Mouse (Mus musculus) embryonic facial prominence, embryonic 10.5 days (tissue): Measurements from ENCODE around the gene Icam2. TPM values are rescaled to one million over a fixed set of nuclear protein-coding genes. Genes with fewer than 3 reads are reported as not detected.

Experiments
- DNase-seq: peaks from one replicate; pipeline ENCODE4 v3.0.0-alpha.2; 2017; ENCODE audit warnings: low spot score
- H3K27ac ChIP-seq: fragments of 300-500 bp; sonication (generic); replicated peaks from 2 replicates; pipeline ENCODE4 v1.5.1; 2016; ENCODE audit warnings: mild to moderate bottlenecking
- H3K27me3 ChIP-seq: fragments of 300-500 bp; sonication (generic); replicated peaks from 2 replicates; pipeline ENCODE4 v1.6.1; 2016; ENCODE audit warnings: low read depth, mild to moderate bottlenecking; ENCODE audit not compliant: poor library complexity, severe bottlenecking
- H3K36me3 ChIP-seq: fragments of 300-500 bp; sonication (generic); replicated peaks from 2 replicates; pipeline ENCODE4 v1.6.1; 2016; ENCODE audit warnings: mild to moderate bottlenecking, moderate library complexity
- H3K4me1 ChIP-seq: fragments of 300-500 bp; sonication (generic); 2 replicates; pipeline ENCODE4 v1.6.1; 2016
- H3K4me3 ChIP-seq: fragments of 300-500 bp; sonication (generic); 2 replicates; pipeline ENCODE4 v1.5.1; 2016; ENCODE audit warnings: mild to moderate bottlenecking, moderate library complexity
- H3K9me3 ChIP-seq: fragments of 300-500 bp; sonication (generic); 2 replicates; pipeline ENCODE4 v1.6.1; 2016; ENCODE audit warnings: mild to moderate bottlenecking
- WGBS: fragments of 180-500 bp; shearing (Covaris S2); methylation state at CpG from one replicate; pipeline ENCODE4 v1.1.7; 2016; 5-methylcytosine and 5-hydroxymethylcytosine counted together
- polyA plus RNA-seq: library from polyadenylated mRNA; unstranded; fragments of >200 nt; fragmentation: Nextera tagmentation; extraction: Ambion mirVana; gene quantifications from 2 replicates; pipeline ENCODE4 v1.2.1, GENCODE M21; 2016

Gene Icam2
- polyA plus RNA-seq, result 16.9 and 20.6 TPM in 2 replicates

GRCm38 (mm10) chr11:106387791-106388216, at the start of gene Icam2:
Gene Icam2, minus strand, starts transcription at chr11:106388075.
- Histone ChIP-seq H3K4me1 (peaks cover 18% of the 10 kb centered on the region), H3K27me3 (no peaks in the 10 kb centered on the region), H3K36me3 (no peaks in the 10 kb centered on the region)

GRCm38 (mm10) chr11:106437543-106437942, 49.7 kb upstream of the Icam2 start:
- WGBS, result 92% methylated on average over 2 of the region's 2 CpGs
- Histone ChIP-seq H3K9me3 (no peaks in the 10 kb centered on the region), H3K27me3 (no peaks in the 10 kb centered on the region), H3K4me3 (no peak overlapping the region), H3K36me3 (no peaks in the 10 kb centered on the region), H3K27ac (no peak overlapping the region), H3K4me1 (peaks cover 6% of the 10 kb centered on the region)
- no peak for DNase-seq

More at GRCm38 (mm10) chr11:106387791-106388216, at the start of gene Icam2:
- no peak within 1 kb of the TSS for H3K27ac ChIP-seq
- no peak for DNase-seq
- H3K9me3 ChIP-seq, result no peaks in the 10 kb centered on the region
- H3K4me3 ChIP-seq, result no peak within 1 kb of the TSS
- 81% methylated on average over 6 of the region's 6 CpGs for WGBS

- Histone ChIP-seq H3K9me3 (no peaks in the 10 kb centered on the region), H3K27me3 (no peaks in the 10 kb centered on the region), H3K4me3 (no peak overlapping the region), H3K36me3 (no peaks in the 10 kb centered on the region), H3K4me1 (peaks cover 6% of the 10 kb centered on the region), H3K27ac (no peak overlapping the region)
- no peak for DNase-seq
- WGBS, result 83% methylated on average over 5 of the region's 5 CpGs
These were observed 49.2 kb upstream of the Icam2 start for GRCm38 (mm10) chr11:106437039-106437438.

GRCm38 (mm10) chr11:106430392-106430791, 42.5 kb upstream of the Icam2 start:
- Histone ChIP-seq H3K4me1 (no peaks in the 10 kb centered on the region), H3K27ac (no peak overlapping the region), H3K9me3 (no peaks in the 10 kb centered on the region), H3K27me3 (no peaks in the 10 kb centered on the region), H3K36me3 (peaks cover under 1% of the 10 kb centered on the region; the same call in 1 of the 2 replicates), H3K4me3 (no peak overlapping the region)
- 89% methylated on average over 5 of the region's 5 CpGs for WGBS
- DNase-seq, result no peak

GRCm38 (mm10) chr11:106429689-106430088, 41.8 kb upstream of the Icam2 start:
- Histone ChIP-seq H3K36me3 (peaks cover 4% of the 10 kb centered on the region; the same call in 1 of the 2 replicates), H3K27ac (no peak overlapping the region), H3K4me3 (no peak overlapping the region), H3K9me3 (no peaks in the 10 kb centered on the region), H3K4me1 (no peaks in the 10 kb centered on the region), H3K27me3 (no peaks in the 10 kb centered on the region)
- no peak for DNase-seq
- WGBS, result 83% methylated on average over 4 of the region's 4 CpGs

- H3K4me3 ChIP-seq, result no peak overlapping the region
- no peaks in the 10 kb centered on the region for H3K9me3 ChIP-seq
- WGBS, result 91% methylated on average over 2 of the region's 2 CpGs
- H3K4me1 ChIP-seq, result no peaks in the 10 kb centered on the region
- H3K27ac ChIP-seq, result no peak overlapping the region
- peaks cover 4% of the 10 kb centered on the region; the same call in 1 of the 2 replicates for H3K36me3 ChIP-seq
- H3K27me3 ChIP-seq, result no peaks in the 10 kb centered on the region
- no peak for DNase-seq
These were observed 40.7 kb upstream of the Icam2 start for GRCm38 (mm10) chr11:106428556-106428955.

GRCm38 (mm10) chr11:106428106-106428505, 40.2 kb upstream of the Icam2 start:
- Histone ChIP-seq H3K36me3 (peaks cover 9% of the 10 kb centered on the region), H3K27ac (no peak overlapping the region), H3K27me3 (no peaks in the 10 kb centered on the region), H3K9me3 (no peaks in the 10 kb centered on the region), H3K4me1 (no peaks in the 10 kb centered on the region), H3K4me3 (no peak overlapping the region)
- WGBS, result 88% methylated on average over 4 of the region's 4 CpGs
- no peak for DNase-seq

- Histone ChIP-seq H3K36me3 (peaks cover 18% of the 10 kb centered on the region), H3K27ac (no peak overlapping the region), H3K4me3 (no peak overlapping the region), H3K4me1 (no peaks in the 10 kb centered on the region), H3K9me3 (no peaks in the 10 kb centered on the region), H3K27me3 (no peaks in the 10 kb centered on the region)
- DNase-seq, result no peak
- 92% methylated on average over 4 of the region's 4 CpGs for WGBS
These were observed 38.6 kb upstream of the Icam2 start for GRCm38 (mm10) chr11:106426447-106426846.

GRCm38 (mm10) chr11:106425201-106425600, 37.3 kb upstream of the Icam2 start:
- Histone ChIP-seq H3K36me3 (peaks cover 22% of the 10 kb centered on the region), H3K27ac (no peak overlapping the region), H3K4me3 (no peak overlapping the region), H3K9me3 (no peaks in the 10 kb centered on the region), H3K27me3 (no peaks in the 10 kb centered on the region), H3K4me1 (no peaks in the 10 kb centered on the region)
- WGBS, result 94% methylated on average over 5 of the region's 5 CpGs
- DNase-seq, result no peak

GRCm38 (mm10) chr11:106419262-106420102, 31.6 kb upstream of the Icam2 start:
- no peak overlapping the region for H3K4me3 ChIP-seq
- WGBS, result 82% methylated on average over 9 of the region's 9 CpGs
- no peak for DNase-seq

GRCm38 (mm10) chr11:106418622-106419196, 30.8 kb upstream of the Icam2 start:
- H3K9me3 ChIP-seq, result no peaks in the 10 kb centered on the region
- no peak overlapping the region for H3K4me3 ChIP-seq
- H3K27me3 ChIP-seq, result no peaks in the 10 kb centered on the region
- peak; percentile 90 for DNase-seq
- H3K4me1 ChIP-seq, result no peaks in the 10 kb centered on the region; the same call in 1 of the 2 replicates
- WGBS, result 44% methylated on average over 4 of the region's 4 CpGs
- H3K36me3 ChIP-seq, result peaks cover 22% of the 10 kb centered on the region
- no peak overlapping the region for H3K27ac ChIP-seq

More at GRCm38 (mm10) chr11:106419262-106420102, 31.6 kb upstream of the Icam2 start:
- 0 out of 2 replicates have a peak overlapping the region, but pooled peaks have one; percentile 16 for H3K27ac ChIP-seq
- no peaks in the 10 kb centered on the region for H3K27me3 ChIP-seq
- H3K9me3 ChIP-seq, result no peaks in the 10 kb centered on the region
- H3K4me1 ChIP-seq, result no peaks in the 10 kb centered on the region; the same call in 1 of the 2 replicates
- H3K36me3 ChIP-seq, result peaks cover 17% of the 10 kb centered on the region; the same call in 1 of the 2 replicates

- Histone ChIP-seq H3K9me3 (no peaks in the 10 kb centered on the region), H3K4me3 (no peak overlapping the region), H3K4me1 (no peaks in the 10 kb centered on the region; the same call in 1 of the 2 replicates), H3K36me3 (peaks cover 21% of the 10 kb centered on the region), H3K27me3 (no peaks in the 10 kb centered on the region), H3K27ac (no peak overlapping the region)
- 90% methylated on average over 2 of the region's 2 CpGs for WGBS
- DNase-seq, result no peak
These were observed 30.0 kb upstream of the Icam2 start for GRCm38 (mm10) chr11:106417860-106418259.
